In genomic region chr13:51845591-51846191, GRCm38 (mm10) we compare ENCODE assay signal across 8 mouse cellular contexts. TPM values are rescaled to one million over a fixed set of nuclear protein-coding genes. Genes with fewer than 3 reads are reported as not detected.
DNase-seq lines count a peak whose midpoint lies in the region; ATAC-seq lines count a peak whose summit lies in the region.

No protein-coding gene starts in this region.

- peak overlapping the region; percentile 95 for H3K4me2 ChIP-seq in intestine, embryonic 14.5 days (ENCODE audit: low read length)

- H3K4me1 ChIP-seq in intestine, embryonic 14.5 days (replicated peaks; ENCODE audit: control insufficient read depth, insufficient read depth, low read length) = peaks cover 26% of the 10 kb centered on the region

- peak; percentile 37; the same call in 1 of the 2 replicates for ATAC-seq in intestine, embryonic 14.5 days (replicated peaks; ENCODE audit: low FRiP score, low TSS enrichment, low read depth)

- H3K36me3 ChIP-seq in intestine, embryonic 14.5 days (ENCODE audit: control insufficient read depth, insufficient read depth, low read length) = no peaks in the 10 kb centered on the region

- H3K27ac ChIP-seq in intestine, embryonic 14.5 days (ENCODE audit: low read depth) = peak overlapping the region; percentile 79

- peak overlapping the region; percentile 49 for H3K4me3 ChIP-seq in intestine, embryonic 14.5 days (ENCODE audit: low read depth, low read length)

- peak; percentile 72 for DNase-seq in WW6 (ENCODE audit: low read depth, low spot score)
- DNase-seq in cerebellum, postnatal 4 days (ENCODE audit: low spot score in 2 of 2) = peak; percentile 79 to 83
- peak; percentile 90 for DNase-seq in gastrocnemius, postnatal 10 days
- peak; percentile 95 for DNase-seq in intestine, embryonic 14.5 days (ENCODE audit: low spot score)
- peak; percentile 69 to 76 for DNase-seq in left cerebral cortex, postnatal 14 days (ENCODE audit: low spot score in 2 of 2)
- DNase-seq in mesoderm, embryonic 11.5 days (ENCODE audit: low read depth, low spot score) = peak; percentile 93
- peak; percentile 78 for DNase-seq in right cerebral cortex, postnatal 25 days
- peak; percentile 84 to 86 for DNase-seq in urinary bladder, postnatal 36 days (ENCODE audit: low spot score in 2 of 2)

- H3K9ac ChIP-seq in intestine, embryonic 14.5 days (ENCODE audit: low read length) = peak overlapping the region; percentile 61

- under 1% methylated on average over 45 of the region's 45 CpGs for WGBS in intestine, embryonic 14.5 days

- intact Hi-C loops in left cerebral cortex, postnatal 14 days (cut with DNase I) = loop anchor here (1.0 to 10.0 kb wide), 7 partner anchors 87 to 689 kb away; partner anchors contain the start of gene Diras2

- H3K9me3 ChIP-seq in intestine, embryonic 14.5 days (ENCODE audit: control insufficient read depth, low read length) = no peaks in the 10 kb centered on the region

- H3K27me3 ChIP-seq in intestine, embryonic 14.5 days (replicated peaks; ENCODE audit: control insufficient read depth, insufficient read depth, low read length) = no peaks in the 10 kb centered on the region

RNA-seq across cellular contexts. Expression of gene Gadd45g, which starts 0.8 kb away (rescaled TPM):
- total RNA-seq in gastrocnemius, postnatal 10 days (2021) = 10 to 100 TPM in 1 of 2 experiments, 1 to 10 TPM in 1; 8.5 to 33.5 TPM
- 29.1 and 33.0 TPM in 2 replicates for polyA plus RNA-seq in intestine, embryonic 14.5 days (2014; fragmentation: Nextera tagmentation; extraction: Ambion mirVana)
- 10 to 100 TPM; 16.4 to 19.1 TPM for total RNA-seq in left cerebral cortex, postnatal 14 days (2021)

RNA-seq across cellular contexts. Expression of gene Sema4d, which starts 52.1 kb away (rescaled TPM):
- 100 to 1,000 TPM; 125 to 130 TPM for total RNA-seq in gastrocnemius, postnatal 10 days (2021)
- polyA plus RNA-seq in intestine, embryonic 14.5 days (2014; fragmentation: Nextera tagmentation; extraction: Ambion mirVana) = 9.2 and 9.7 TPM in 2 replicates
- 100 to 1,000 TPM in 1 of 2 experiments, 10 to 100 TPM in 1; 93.1 to 112 TPM for total RNA-seq in left cerebral cortex, postnatal 14 days (2021)

Comparison
In these comparisons a context has a peak if more than half of its experiments do, and no peak if none do; other contexts are left out.
1. Peak in every context shown above with its lines: DNase-seq, ATAC-seq, H3K4me3 ChIP-seq and H3K27ac ChIP-seq.